Mouse (Mus musculus): ENCODE data around the gene Tbx19. TPM values are rescaled to one million over a fixed set of nuclear protein-coding genes. Genes with fewer than 3 reads are reported as not detected.

Gene Tbx19
- total RNA-seq, 2 experiments from 2014 or later: not detected

GRCm38 (mm10) chr1:165186491-165186890, 25.9 kb upstream of the Tbx19 start:
- no peak for DNase-seq
- intact Hi-C loops (cut with DNase I): no loop called here

- intact Hi-C loops (cut with DNase I): no loop called here
- DNase-seq: no peak
These were observed 24.5 kb upstream of the Tbx19 start for GRCm38 (mm10) chr1:165185116-165185515.

- intact Hi-C loops (cut with DNase I): no loop called here
- DNase-seq: no peak
These were observed 23.6 kb upstream of the Tbx19 start for GRCm38 (mm10) chr1:165184178-165184577.

- intact Hi-C loops (cut with DNase I): no loop called here
- no peak for DNase-seq
These were observed 22.8 kb upstream of the Tbx19 start for GRCm38 (mm10) chr1:165183400-165183799.

- DNase-seq: no peak
- intact Hi-C loops (cut with DNase I): no loop called here
These were observed 18.7 kb upstream of the Tbx19 start for GRCm38 (mm10) chr1:165179321-165179720.

GRCm38 (mm10) chr1:165178075-165178474, 17.5 kb upstream of the Tbx19 start:
- intact Hi-C loops (cut with DNase I): no loop called here
- DNase-seq: no peak

- no peak for DNase-seq
- intact Hi-C loops (cut with DNase I): no loop called here
These were observed 13.6 kb upstream of the Tbx19 start for GRCm38 (mm10) chr1:165174059-165174616.

- intact Hi-C loops (cut with DNase I): no loop called here
- DNase-seq: no peak
These were observed 10.7 kb upstream of the Tbx19 start for GRCm38 (mm10) chr1:165171277-165171676.

- no peak for DNase-seq
- intact Hi-C loops (cut with DNase I): no loop called here
These were observed 9.6 kb upstream of the Tbx19 start for GRCm38 (mm10) chr1:165170157-165170556.

GRCm38 (mm10) chr1:165169462-165169861, 8.9 kb upstream of the Tbx19 start:
- intact Hi-C loops (cut with DNase I): no loop called here
- DNase-seq: no peak

GRCm38 (mm10) chr1:165164920-165165319, 4.3 kb upstream of the Tbx19 start:
- no peak for DNase-seq
- intact Hi-C loops (cut with DNase I): no loop called here

GRCm38 (mm10) chr1:165158841-165159240, 1.7 kb downstream of the Tbx19 start:
- no peak for DNase-seq
- intact Hi-C loops (cut with DNase I): no loop called here

GRCm38 (mm10) chr1:165154162-165154561, 6.4 kb downstream of the Tbx19 start:
- intact Hi-C loops (cut with DNase I): no loop called here
- no peak for DNase-seq

- intact Hi-C loops (cut with DNase I): no loop called here
- DNase-seq: no peak
These were observed 9.4 kb downstream of the Tbx19 start for GRCm38 (mm10) chr1:165151216-165151615.

GRCm38 (mm10) chr1:165142343-165142916, 18.1 kb downstream of the Tbx19 start:
- intact Hi-C loops (cut with DNase I): no loop called here
- no peak for DNase-seq

- intact Hi-C loops (cut with DNase I): no loop called here
- DNase-seq: no peak
These were observed 20.3 kb downstream of the Tbx19 start for GRCm38 (mm10) chr1:165140227-165140626.

GRCm38 (mm10) chr1:165133858-165134257, 26.7 kb downstream of the Tbx19 start:
- intact Hi-C loops (cut with DNase I): loop anchor here (5.0 kb wide), 1 partner anchor 377 kb away; no protein-coding TSS in a partner anchor

GRCm38 (mm10) chr1:165133279-165133678, 27.3 kb downstream of the Tbx19 start:
- no peak for DNase-seq
- intact Hi-C loops (cut with DNase I): loop anchor here (5.0 kb wide), 1 partner anchor 376 kb away; no protein-coding TSS in a partner anchor

More at GRCm38 (mm10) chr1:165133858-165134257, 26.7 kb downstream of the Tbx19 start:
- DNase-seq: no peak

- intact Hi-C loops (cut with DNase I): loop anchor here (5.0 kb wide), 1 partner anchor 375 kb away; no protein-coding TSS in a partner anchor
- DNase-seq: peak; percentile 36 to 65
These were observed 28.2 kb downstream of the Tbx19 start for GRCm38 (mm10) chr1:165132187-165132877.

- DNase-seq: no peak
- intact Hi-C loops (cut with DNase I): no loop called here
These were observed 31.0 kb downstream of the Tbx19 start for GRCm38 (mm10) chr1:165129573-165129972.

- DNase-seq: no peak
- intact Hi-C loops (cut with DNase I): loop anchor here (2.0 to 5.0 kb wide), 3 partner anchors 219 to 804 kb away; no protein-coding TSS in a partner anchor
These were observed 39.5 kb downstream of the Tbx19 start for GRCm38 (mm10) chr1:165121096-165121495.

All from gastrocnemius, postnatal 36 days (tissue).